Mouse (Mus musculus) kidney, embryonic 15.5 days (tissue): ENCODE measurements around the gene Aco2. TPM values are rescaled to one million over a fixed set of nuclear protein-coding genes. Genes with fewer than 3 reads are reported as not detected.

Experiments used
- ATAC-seq: fragments of 200-750 bp; cut with Nextera tagmentation; replicated peaks from 2 replicates; pipeline ENCODE4 v1.8.0; 2017; ENCODE audit warnings: moderate TSS enrichment; ENCODE audit not compliant: low FRiP score
- H3K27ac ChIP-seq: fragments of 300-500 bp; sonication (generic); 2 replicates; pipeline ENCODE4 v1.5.1; 2015; ENCODE audit warnings: mild to moderate bottlenecking, inconsistent platforms
- H3K27me3 ChIP-seq: fragments of 300-500 bp; sonication (generic); 2 replicates; pipeline ENCODE4 v1.6.1; 2015; ENCODE audit warnings: inconsistent platforms
- H3K36me3 ChIP-seq: fragments of 300-500 bp; sonication (generic); 2 replicates; pipeline ENCODE4 v1.6.1; 2015; ENCODE audit warnings: inconsistent platforms
- H3K4me1 ChIP-seq: fragments of 300-500 bp; sonication (generic); 2 replicates; pipeline ENCODE4 v1.6.1; 2015; ENCODE audit warnings: inconsistent platforms
- H3K4me2 ChIP-seq: fragments of 300-500 bp; sonication (generic); 2 replicates; pipeline ENCODE4 v1.6.1; 2015; ENCODE audit warnings: moderate library complexity, mild to moderate bottlenecking, inconsistent platforms
- H3K4me3 ChIP-seq: fragments of 300-500 bp; sonication (generic); replicated peaks from 2 replicates; pipeline ENCODE4 v1.5.1; 2015; ENCODE audit warnings: mild to moderate bottlenecking, inconsistent platforms
- H3K9ac ChIP-seq: fragments of 300-500 bp; sonication (generic); 2 replicates; pipeline ENCODE4 v1.6.1; 2015; ENCODE audit warnings: mild to moderate bottlenecking, inconsistent platforms
- H3K9me3 ChIP-seq: fragments of 300-500 bp; sonication (generic); replicated peaks from 2 replicates; pipeline ENCODE4 v1.6.1; 2016; ENCODE audit warnings: inconsistent platforms
- WGBS: fragments of 180-500 bp; shearing (Covaris S2); methylation state at CpG from one replicate; pipeline ENCODE4 v1.1.7; 2015; ENCODE audit warnings: mixed read lengths; 5-methylcytosine and 5-hydroxymethylcytosine counted together
- polyA plus RNA-seq: library from polyadenylated mRNA; unstranded; fragments of >200 nt; fragmentation: Nextera tagmentation; extraction: Ambion mirVana; gene quantifications from 2 replicates; pipeline ENCODE4 v1.2.1, GENCODE M21; 2015

Gene Aco2
- polyA plus RNA-seq, 1 experiment from 2014 or later: 224 TPM

GRCm38 (mm10) chr15:81847861-81848260 lies 24.2 kb upstream of the Aco2 start:
- H3K27ac ChIP-seq: no peak overlapping the region
- ATAC-seq: no peak
- H3K27me3 ChIP-seq: no peaks in the 10 kb centered on the region
- no peak overlapping the region for H3K9ac ChIP-seq
- H3K9me3 ChIP-seq: no peaks in the 10 kb centered on the region
- peaks cover 23% of the 10 kb centered on the region for H3K4me1 ChIP-seq
- no peak overlapping the region for H3K4me2 ChIP-seq
- no peak overlapping the region for H3K4me3 ChIP-seq
- peaks cover 58% of the 10 kb centered on the region for H3K36me3 ChIP-seq
- WGBS: 88% methylated on average over 5 of the region's 5 CpGs

- ATAC-seq: no peak
- Histone ChIP-seq H3K4me1 (peaks cover 23% of the 10 kb centered on the region), H3K4me3 (no peak overlapping the region), H3K27ac (no peak overlapping the region), H3K36me3 (peaks cover 59% of the 10 kb centered on the region), H3K4me2 (no peak overlapping the region), H3K9ac (no peak overlapping the region), H3K9me3 (no peaks in the 10 kb centered on the region), H3K27me3 (no peaks in the 10 kb centered on the region)
- WGBS: 53% methylated on average over 7 of the region's 7 CpGs
Observed at GRCm38 (mm10) chr15:81848301-81848700, 23.8 kb upstream of the Aco2 start.

GRCm38 (mm10) chr15:81849104-81849503 lies 23.0 kb upstream of the Aco2 start:
- 85% methylated on average over 9 of the region's 9 CpGs for WGBS
- H3K9ac ChIP-seq: no peak overlapping the region
- no peak overlapping the region for H3K4me3 ChIP-seq
- peaks cover 67% of the 10 kb centered on the region for H3K36me3 ChIP-seq
- no peak for ATAC-seq
- H3K4me2 ChIP-seq: no peak overlapping the region
- H3K27me3 ChIP-seq: no peaks in the 10 kb centered on the region
- peaks cover 31% of the 10 kb centered on the region for H3K4me1 ChIP-seq
- no peak overlapping the region for H3K27ac ChIP-seq
- H3K9me3 ChIP-seq: no peaks in the 10 kb centered on the region

- H3K27me3 ChIP-seq: no peaks in the 10 kb centered on the region
- H3K9me3 ChIP-seq: no peaks in the 10 kb centered on the region
- H3K4me2 ChIP-seq: no peak overlapping the region
- H3K4me3 ChIP-seq: no peak overlapping the region
- H3K36me3 ChIP-seq: peaks cover 73% of the 10 kb centered on the region
- 81% methylated on average over 14 of the region's 14 CpGs for WGBS
- H3K9ac ChIP-seq: no peak overlapping the region
- H3K4me1 ChIP-seq: peaks cover 30% of the 10 kb centered on the region
- no peak overlapping the region for H3K27ac ChIP-seq
- ATAC-seq: no peak
Observed at GRCm38 (mm10) chr15:81850718-81851117, 21.4 kb upstream of the Aco2 start.

DNA sequence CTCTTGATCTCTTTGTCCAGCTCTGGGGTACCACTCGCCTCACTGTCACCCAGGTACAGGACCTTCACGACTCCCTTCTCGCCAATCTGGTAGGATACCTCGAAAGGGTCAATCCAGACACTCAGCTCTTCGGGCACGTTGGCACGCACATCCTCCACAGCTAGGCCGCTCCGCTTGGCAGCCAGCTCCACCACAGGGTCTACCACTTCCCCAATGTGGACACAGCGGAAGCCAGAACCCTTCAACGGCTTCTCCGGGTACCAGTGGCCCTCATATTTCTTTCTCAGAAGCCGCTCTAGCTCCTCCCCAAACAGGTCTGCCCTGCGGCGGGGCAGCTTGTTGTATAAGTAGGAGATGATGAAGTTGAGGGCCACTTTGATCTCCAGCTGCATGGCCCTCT lies 20.7 kb upstream of the Aco2 start:
- H3K4me1 ChIP-seq: peaks cover 27% of the 10 kb centered on the region
- H3K9me3 ChIP-seq: no peaks in the 10 kb centered on the region
- H3K36me3 ChIP-seq: peaks cover 73% of the 10 kb centered on the region
- H3K27ac ChIP-seq: no peak overlapping the region
- H3K4me2 ChIP-seq: no peak overlapping the region
- no peak overlapping the region for H3K4me3 ChIP-seq
- no peak for ATAC-seq
- 94% methylated on average over 15 of the region's 15 CpGs for WGBS
- H3K27me3 ChIP-seq: no peaks in the 10 kb centered on the region
- no peak overlapping the region for H3K9ac ChIP-seq

- no peak overlapping the region for H3K27ac ChIP-seq
- H3K36me3 ChIP-seq: peaks cover 63% of the 10 kb centered on the region
- WGBS: 83% methylated on average over 9 of the region's 9 CpGs
- no peak for ATAC-seq
- H3K9me3 ChIP-seq: no peaks in the 10 kb centered on the region
- H3K4me2 ChIP-seq: no peak overlapping the region
- no peak overlapping the region for H3K4me3 ChIP-seq
- no peaks in the 10 kb centered on the region for H3K27me3 ChIP-seq
- peaks cover 23% of the 10 kb centered on the region for H3K4me1 ChIP-seq
- H3K9ac ChIP-seq: no peak overlapping the region
Observed at GRCm38 (mm10) chr15:81852411-81853000, 19.6 kb upstream of the Aco2 start.

DNA sequence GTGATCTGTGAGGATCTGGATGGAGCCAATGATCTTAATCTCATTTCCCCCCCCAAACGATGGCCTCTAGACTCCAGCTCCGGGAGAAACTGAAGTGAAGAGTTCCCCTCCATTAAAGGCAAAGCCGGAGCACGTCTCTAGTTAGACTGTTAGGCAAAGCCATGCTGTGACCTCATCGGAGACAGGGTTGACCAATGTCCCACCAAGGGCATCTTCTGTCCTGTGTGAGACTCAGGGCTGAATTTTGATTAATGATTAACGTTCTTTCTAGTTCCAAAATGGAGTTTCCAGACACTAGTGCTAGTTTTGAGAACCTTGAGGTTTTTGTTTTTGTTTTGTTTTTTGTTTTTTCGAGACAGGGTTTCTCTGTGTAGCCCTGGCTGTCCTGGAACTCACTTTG lies 19.0 kb upstream of the Aco2 start:
- Histone ChIP-seq H3K4me1 (peaks cover 23% of the 10 kb centered on the region), H3K9me3 (no peaks in the 10 kb centered on the region), H3K27me3 (no peaks in the 10 kb centered on the region), H3K27ac (no peak overlapping the region), H3K9ac (no peak overlapping the region), H3K36me3 (peaks cover 57% of the 10 kb centered on the region), H3K4me3 (no peak overlapping the region), H3K4me2 (no peak overlapping the region)
- 80% methylated on average over 7 of the region's 7 CpGs for WGBS
- no peak for ATAC-seq

DNA sequence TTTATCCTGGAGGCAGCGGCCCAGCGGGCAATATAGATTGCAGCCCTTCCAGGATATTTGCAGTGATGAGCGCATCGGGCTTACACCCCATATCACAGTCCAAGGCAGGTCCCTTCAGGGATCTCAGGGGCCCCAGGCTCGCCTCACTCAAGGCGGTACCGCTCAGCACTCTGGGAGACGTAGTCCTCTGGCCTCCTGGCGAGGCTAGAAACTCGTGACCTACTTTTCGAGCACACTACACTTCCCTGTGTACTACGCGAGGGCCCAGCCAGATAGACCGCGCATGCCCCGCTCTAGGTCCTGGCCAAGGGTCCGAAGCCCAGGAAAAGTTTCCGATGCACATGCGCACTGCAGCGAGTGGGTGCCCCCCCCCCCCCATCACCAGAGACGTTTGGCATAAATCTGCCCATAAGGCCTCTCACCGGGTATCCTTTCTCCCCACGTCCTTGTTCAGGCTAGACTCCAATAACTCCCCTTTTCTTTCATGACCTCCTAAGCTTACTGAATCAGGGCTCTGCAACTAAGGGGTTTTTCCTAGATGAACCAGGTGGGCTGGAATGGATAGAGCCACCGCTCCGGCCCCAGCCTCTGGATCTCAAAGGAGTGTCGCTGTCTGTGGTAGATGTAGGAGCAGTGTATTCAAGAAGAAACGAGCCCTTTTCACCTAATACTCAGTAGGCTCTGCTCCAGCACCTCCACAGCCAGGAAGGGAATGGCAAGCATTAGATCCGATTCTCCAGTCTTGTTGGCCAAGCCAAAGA lies 15.9 kb upstream of the Aco2 start:
- Histone ChIP-seq H3K4me2 (peak overlapping the region; percentile 88), H3K27me3 (no peaks in the 10 kb centered on the region), H3K9me3 (no peaks in the 10 kb centered on the region), H3K4me1 (peaks cover 39% of the 10 kb centered on the region), H3K36me3 (peaks cover 32% of the 10 kb centered on the region), H3K9ac (peak overlapping the region; percentile 87), H3K4me3 (peak overlapping the region; percentile 69), H3K27ac (peak overlapping the region; percentile 99)
- WGBS: under 1% methylated on average over 28 of the region's 28 CpGs
- ATAC-seq: peak; percentile 89

DNA sequence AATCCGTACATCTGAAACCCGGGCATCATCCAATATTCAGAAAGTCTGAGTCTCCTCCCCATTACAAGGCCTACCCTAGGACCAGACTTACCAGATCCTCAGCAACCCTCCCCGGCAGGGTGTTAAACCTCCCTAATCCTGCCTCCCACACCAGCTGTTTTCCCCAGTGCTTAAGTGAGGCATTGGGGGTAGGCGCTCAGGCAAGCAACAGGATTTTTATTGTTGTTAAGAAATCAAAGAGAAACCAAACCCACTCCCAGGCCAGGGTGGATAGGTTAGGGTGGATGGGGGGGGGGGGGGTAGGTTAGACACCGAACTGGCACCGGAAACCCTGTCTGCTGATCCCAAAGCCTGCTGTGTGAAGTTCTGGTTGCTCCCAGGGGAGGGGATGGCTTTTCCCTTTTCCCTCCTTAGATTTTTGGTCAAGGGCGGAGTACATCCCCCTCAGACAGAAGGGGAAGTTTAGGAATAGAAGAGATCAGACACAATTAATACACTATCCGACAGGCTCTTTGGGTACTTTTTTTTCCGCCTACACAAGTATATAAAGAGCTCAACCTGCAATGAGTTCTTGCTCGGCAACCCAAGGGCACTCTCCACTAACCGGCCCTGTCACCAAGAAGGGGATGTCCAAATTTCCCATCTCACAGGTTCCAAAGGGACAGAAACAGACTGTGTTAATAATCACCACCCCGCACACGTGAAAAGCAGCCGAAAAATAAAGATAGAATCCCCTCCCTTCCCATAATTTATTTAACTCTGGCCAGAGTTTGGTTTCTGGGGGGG lies 15.0 kb upstream of the Aco2 start:
- no peak for ATAC-seq
- H3K9ac ChIP-seq: peak overlapping the region; percentile 87
- WGBS: under 1% methylated on average over 14 of the region's 14 CpGs

GRCm38 (mm10) chr15:81857724-81858116 lies 14.4 kb upstream of the Aco2 start:
- Histone ChIP-seq H3K4me3 (peak overlapping the region; percentile 69), H3K4me1 (peaks cover 39% of the 10 kb centered on the region), H3K36me3 (peaks cover 17% of the 10 kb centered on the region), H3K27me3 (no peaks in the 10 kb centered on the region), H3K9ac (peak overlapping the region; percentile 87), H3K9me3 (no peaks in the 10 kb centered on the region), H3K27ac (peak overlapping the region; percentile 99), H3K4me2 (peak overlapping the region; percentile 88)
- WGBS: under 1% methylated on average over 33 of the region's 33 CpGs
- peak; percentile 19 for ATAC-seq

More for the DNA sequence above, 15.0 kb upstream of the Aco2 start:
- peaks cover 39% of the 10 kb centered on the region for H3K4me1 ChIP-seq
- H3K36me3 ChIP-seq: peaks cover 23% of the 10 kb centered on the region
- peak overlapping the region; percentile 69 for H3K4me3 ChIP-seq
- H3K4me2 ChIP-seq: peak overlapping the region; percentile 88
- peak overlapping the region; percentile 99 for H3K27ac ChIP-seq
- H3K27me3 ChIP-seq: no peaks in the 10 kb centered on the region
- H3K9me3 ChIP-seq: no peaks in the 10 kb centered on the region

DNA sequence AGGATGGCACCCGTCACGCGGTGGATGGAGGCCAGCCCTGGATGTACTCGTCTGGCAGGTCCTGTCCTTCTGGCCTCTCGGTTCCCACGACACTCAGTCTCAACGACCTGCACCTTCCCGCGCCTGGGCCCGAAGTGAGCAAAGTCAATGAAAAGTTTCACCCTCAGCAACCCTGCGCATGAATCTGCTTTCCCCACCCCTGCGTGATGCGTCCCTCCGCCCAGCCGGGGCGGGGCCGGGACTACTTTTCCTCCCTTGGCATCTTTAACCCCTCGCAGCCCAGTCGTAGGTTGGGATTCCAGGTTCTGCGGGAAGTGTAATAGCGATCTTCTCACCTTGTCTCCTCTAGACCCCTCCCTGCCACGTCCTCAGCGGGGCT lies 14.0 kb upstream of the Aco2 start:
- H3K4me1 ChIP-seq: peaks cover 39% of the 10 kb centered on the region
- peak overlapping the region; percentile 87 for H3K9ac ChIP-seq
- H3K9me3 ChIP-seq: no peaks in the 10 kb centered on the region
- H3K36me3 ChIP-seq: peaks cover 14% of the 10 kb centered on the region
- no peaks in the 10 kb centered on the region for H3K27me3 ChIP-seq
- H3K4me3 ChIP-seq: peak overlapping the region; percentile 69
- ATAC-seq: peak; percentile 27; the same call in 1 of the 2 replicates
- H3K27ac ChIP-seq: peak overlapping the region; percentile 99
- under 1% methylated on average over 23 of the region's 23 CpGs for WGBS
- H3K4me2 ChIP-seq: peak overlapping the region; percentile 88
